Mouse (Mus musculus): ENCODE measurements around the gene Gm19684.

- no peak for TF ChIP-seq GATA1 (IDR thresholded peaks at IDR 0.05; ENCODE audit: low read length)
- no peak for TF ChIP-seq TAL1 (IDR thresholded peaks at IDR 0.05; ENCODE audit: low read length)
Observed at GRCm38 (mm10) chr17:36167306-36168038, 46.0 kb downstream of the Gm19684 start.

Measured in erythroblast, embryonic 14.5 days (primary cell).